Mouse (Mus musculus): ENCODE data around the gene Wnk1.
"Not testable (repeated sequence)": the region's sequence is repeated elsewhere in the genome, so short reads cannot be mapped to it uniquely, and the experiment has no call there.

Gene Wnk1

DNA sequence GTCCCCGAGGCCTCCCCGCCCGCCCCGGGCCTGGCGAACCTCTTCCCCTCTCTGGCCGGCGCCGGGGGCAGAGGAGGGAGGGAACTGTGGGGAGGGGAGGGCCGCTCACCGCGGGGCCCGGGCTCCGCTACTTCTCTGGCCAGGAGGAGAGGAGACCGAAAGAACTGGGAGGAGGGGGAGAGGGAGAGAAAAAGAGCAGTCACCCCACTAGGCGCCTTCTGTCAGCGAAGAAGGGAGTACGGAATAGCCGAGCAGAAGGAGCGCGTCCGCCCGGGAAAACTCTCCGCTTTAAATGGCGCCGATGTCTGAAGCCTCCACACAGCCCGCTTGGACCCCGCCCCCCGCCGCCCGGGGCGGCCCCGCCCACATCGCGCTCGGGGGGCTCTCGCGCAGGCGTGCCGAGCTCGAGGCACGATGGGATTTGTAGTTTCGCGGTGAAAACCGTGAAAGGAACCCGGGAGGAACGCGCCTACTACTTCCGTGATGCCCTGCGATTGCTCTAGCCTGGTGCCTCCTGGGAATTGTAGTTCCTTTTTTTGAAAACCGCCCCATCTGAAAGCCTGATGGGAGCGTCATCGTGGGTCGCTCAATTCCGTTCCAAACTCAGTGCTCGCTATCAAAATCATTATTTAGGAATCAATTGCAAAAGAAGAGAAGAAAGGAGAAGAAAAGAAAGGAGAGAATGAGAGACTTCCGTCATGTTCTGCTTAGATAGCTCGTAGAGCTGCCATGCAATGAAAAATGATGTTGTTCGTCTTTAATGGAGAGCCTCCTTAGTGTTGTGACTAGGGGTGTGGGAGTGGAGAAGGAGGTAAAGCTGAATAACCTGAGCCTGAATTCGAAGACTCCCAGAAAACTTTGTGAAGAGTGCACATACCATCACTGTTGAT, at the start of gene Wnk1:
TSS of gene Wnk1 (minus strand) at position 307 of the 890 bp plus-strand sequence.
- DNase-seq (ENCODE audit: low spot score) = peak; percentile 98

DNA sequence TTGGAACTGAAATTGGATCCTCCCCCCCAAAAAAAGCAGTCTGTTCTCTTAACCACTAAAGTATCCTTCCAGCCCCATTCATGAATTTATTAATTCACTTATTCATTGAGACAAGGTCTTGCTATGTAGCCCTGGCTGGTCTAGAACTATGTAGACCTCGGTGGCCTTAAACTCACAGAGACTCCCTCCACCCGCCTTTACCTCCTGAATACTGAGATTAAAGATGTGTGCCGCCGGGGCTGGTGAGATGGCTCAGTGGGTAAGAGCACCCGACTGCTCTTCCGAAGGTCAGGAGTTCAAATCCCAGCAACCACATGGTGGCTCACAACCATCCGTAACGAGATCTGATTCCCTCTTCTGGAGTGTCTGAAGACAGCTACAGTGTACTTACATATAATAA, 48.6 kb upstream of the Wnk1 start:
- not testable (repeated sequence) for DNase-seq (ENCODE audit: low spot score)

DNA sequence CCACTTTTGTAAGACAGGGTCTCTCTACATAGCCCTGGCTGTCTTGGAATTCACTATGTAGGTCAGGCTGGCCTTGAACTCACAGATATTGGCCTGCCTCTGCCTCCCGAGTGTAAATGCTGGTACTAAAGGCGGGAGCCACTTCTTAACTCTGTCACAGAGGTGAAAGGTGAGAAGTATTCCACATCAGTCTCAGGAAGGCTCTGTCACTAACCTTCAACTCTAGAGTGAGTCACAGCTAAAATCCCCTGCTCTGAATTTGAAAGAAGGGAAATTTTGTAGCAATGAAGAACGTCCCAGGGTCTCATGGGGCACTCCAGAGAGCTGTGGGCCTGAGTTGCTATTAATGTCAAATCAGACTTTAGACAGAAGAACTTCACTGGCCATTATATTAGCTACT, 47.4 kb upstream of the Wnk1 start:
- no peak for DNase-seq (ENCODE audit: low spot score)

GRCm38 (mm10) chr6:120084983-120085382, 46.5 kb upstream of the Wnk1 start:
- DNase-seq (ENCODE audit: low spot score) = no peak

DNA sequence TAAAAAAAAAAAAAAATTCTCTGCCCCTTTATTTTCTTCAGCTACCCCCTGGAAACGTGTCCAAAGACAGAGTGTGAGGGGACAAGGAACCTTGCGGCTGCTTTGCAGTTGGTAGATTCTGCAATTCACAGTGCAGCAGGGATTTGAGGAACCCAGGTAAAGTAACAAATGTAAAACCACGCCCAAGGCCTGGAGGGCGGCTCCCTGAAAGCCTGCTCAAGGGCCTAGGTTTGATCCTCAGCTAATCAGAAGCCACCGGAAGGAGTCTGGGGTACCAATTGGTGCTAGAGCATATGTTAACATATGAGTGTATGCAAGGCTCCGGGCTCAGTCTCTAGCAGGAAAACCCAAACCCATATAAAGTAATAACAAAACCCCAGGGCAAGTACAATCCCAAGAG, 45.0 kb upstream of the Wnk1 start:
- no peak for DNase-seq (ENCODE audit: low spot score)

- no peak for DNase-seq (ENCODE audit: low spot score)
These were observed 44.5 kb upstream of the Wnk1 start for GRCm38 (mm10) chr6:120082951-120083411.

DNA sequence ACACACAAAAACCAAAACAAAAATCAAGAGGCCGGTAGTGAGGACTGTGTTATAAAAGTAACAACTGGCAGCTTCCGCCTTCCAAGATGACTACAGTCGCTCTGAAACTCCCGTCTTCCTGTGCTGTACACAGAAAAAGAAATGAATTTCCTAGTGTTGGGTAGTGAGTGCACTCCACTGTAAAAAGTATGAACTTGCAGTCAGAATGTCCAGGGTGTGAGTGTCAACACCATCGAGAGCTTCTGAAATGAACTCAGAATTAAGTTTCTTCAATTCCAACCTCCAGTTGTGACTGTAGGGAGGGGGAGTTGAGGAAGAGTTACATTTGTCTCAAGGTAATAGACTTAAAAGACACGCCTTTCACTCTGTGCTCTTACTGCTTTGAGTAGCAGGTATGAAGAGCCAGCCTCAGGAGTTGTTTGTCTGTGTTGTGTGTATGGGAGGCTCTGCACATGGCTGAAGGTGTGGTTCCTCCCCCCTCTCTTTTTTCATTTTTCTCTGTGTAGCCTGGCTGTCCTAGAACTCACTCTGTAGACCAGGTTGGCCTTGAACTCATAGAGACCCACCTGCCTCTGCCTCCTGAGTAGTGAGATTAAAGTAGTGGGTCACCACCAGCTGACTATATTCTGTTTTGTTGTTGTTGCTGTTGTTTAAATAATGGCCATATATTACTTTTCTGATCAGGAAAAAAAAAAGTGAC, 43.9 kb upstream of the Wnk1 start:
- DNase-seq (ENCODE audit: low spot score) = no peak

DNA sequence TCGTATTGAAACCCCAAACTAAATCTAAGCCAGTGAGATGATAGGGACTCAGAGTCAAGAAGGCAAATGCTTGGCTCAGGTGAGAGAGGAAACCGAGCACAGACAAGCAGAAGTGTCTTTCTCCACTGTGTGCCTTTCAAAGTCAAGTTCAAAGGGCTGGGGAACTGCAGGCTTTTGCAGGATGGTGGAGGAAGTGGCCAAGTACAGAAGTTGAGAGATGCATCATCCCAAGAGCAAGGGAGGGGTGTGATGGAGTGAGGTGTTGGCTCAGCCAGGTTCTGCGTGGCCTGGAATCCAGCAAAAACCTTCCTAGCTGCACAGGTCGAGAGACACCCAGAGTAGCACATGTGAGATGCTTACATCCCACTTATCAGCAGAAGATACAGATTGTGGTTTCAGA, 43.0 kb upstream of the Wnk1 start:
- no peak for DNase-seq (ENCODE audit: low spot score)

GRCm38 (mm10) chr6:120079547-120079946, 41.1 kb upstream of the Wnk1 start:
- no peak for DNase-seq (ENCODE audit: low spot score)

DNA sequence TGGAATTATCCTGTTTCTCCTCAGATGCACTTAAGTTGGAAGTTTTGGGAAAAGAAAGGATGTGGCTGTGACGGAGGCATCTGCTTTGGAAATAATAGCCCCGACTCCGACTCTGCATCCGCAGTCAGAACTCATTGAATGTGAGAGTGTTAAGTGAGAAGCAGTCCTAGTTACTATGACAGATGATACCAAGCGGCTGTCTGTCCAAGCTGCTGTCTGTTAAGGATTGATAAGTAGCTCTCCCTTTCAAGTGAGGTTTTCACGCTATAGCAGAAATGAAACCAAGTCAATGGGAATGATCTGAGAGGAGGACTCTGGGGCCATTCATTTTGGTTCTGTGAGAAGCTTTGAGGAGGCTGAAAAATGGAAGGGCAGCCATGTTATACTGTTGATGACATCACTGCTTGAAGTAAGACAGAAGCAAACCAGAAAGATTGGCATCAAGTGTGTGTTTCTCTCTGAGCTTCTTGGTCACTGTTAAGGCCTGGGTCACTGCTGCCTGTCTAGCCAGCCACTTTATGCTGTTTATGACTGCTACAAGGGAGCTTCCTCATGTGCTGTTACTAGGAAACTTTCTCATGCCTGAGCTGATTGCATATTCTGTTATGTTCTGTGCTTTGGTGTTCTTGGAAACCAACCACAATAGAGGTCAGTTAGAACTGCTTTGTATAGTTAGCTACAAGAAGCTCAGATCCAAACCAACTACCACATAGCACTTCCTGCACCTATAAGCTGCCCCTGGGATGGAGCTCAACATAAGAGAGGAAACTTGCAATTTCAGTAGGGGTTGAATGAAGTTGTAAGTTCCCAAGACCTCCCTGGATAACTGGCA, 38.4 kb upstream of the Wnk1 start:
- DNase-seq (ENCODE audit: low spot score) = no peak

GRCm38 (mm10) chr6:120072630-120073029, 34.2 kb upstream of the Wnk1 start:
- no peak for DNase-seq (ENCODE audit: low spot score)

GRCm38 (mm10) chr6:120069546-120069945, 31.1 kb upstream of the Wnk1 start:
- no peak for DNase-seq (ENCODE audit: low spot score)

DNA sequence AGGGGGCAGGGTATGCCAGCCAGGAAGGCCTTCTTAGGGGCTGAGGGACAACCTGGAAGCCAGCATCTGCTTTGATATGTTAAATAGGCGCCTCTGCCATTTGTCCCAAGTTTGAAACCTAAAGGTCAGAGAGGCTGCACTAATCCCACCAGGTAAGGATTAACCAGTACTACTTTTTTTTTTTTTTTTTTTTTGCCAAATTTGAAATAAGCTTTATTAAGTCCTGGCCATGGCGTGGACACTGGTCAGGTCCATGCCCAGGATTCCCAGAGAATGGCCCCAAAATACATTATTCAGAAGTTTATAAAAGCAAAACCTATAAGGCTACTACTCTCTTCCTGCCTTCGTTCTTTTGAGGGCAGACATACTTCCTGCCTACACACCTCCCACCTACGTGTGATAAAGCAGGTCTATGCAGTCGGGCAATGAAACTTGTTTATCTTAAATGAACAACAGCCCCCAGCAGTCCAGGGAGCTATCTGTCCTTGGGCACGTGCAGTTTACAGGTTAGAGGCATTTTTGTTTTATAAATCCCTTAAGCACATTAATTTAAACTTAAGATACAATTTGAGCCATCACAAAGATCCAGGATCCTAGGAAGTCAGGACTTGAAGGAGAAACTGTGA, 27.2 kb upstream of the Wnk1 start:
- no peak for DNase-seq (ENCODE audit: low spot score)

- DNase-seq (ENCODE audit: low spot score) = no peak
These were observed 26.2 kb upstream of the Wnk1 start for GRCm38 (mm10) chr6:120064627-120065026.

DNA sequence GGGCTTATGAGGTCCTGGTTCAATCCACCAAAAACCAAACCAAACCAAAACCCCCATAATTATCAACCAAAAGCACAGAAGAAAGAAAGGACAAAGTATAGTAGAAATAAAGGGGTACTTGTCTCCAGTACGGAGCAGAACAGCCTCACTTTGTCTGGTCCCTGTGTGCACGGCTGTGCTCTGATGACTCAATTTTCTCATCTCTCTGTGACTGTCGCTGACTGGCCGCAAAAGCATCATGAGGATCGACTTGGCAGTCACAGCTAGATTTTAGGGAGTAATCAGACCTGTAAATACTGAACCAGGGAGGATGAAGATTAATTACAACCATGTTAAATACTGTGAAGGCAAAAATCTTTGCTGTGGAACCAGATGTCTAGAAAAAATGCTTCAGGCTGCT, 24.5 kb upstream of the Wnk1 start:
- DNase-seq (ENCODE audit: low spot score) = no peak

- DNase-seq (ENCODE audit: low spot score) = no peak
These were observed 17.4 kb upstream of the Wnk1 start for GRCm38 (mm10) chr6:120055666-120056540.

DNA sequence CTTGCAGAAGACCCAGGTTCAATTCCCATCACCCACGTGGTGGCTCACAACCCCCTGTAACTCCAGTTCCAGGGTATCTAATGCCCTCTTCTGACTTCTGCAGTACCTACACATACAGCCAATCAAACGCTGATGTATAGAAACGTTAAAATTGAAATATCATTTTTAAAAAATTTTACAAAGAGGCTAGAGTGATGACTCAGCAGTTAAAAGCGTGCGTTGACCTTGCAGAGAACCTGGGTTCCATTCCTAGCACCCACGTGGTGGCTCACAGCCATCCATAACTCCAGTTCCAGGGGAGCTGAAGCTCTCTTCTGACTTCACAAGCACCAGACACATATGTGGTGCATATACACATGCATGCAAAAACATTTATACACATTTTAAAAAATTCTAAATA, 15.9 kb upstream of the Wnk1 start:
- no peak for DNase-seq (ENCODE audit: low spot score)

DNA sequence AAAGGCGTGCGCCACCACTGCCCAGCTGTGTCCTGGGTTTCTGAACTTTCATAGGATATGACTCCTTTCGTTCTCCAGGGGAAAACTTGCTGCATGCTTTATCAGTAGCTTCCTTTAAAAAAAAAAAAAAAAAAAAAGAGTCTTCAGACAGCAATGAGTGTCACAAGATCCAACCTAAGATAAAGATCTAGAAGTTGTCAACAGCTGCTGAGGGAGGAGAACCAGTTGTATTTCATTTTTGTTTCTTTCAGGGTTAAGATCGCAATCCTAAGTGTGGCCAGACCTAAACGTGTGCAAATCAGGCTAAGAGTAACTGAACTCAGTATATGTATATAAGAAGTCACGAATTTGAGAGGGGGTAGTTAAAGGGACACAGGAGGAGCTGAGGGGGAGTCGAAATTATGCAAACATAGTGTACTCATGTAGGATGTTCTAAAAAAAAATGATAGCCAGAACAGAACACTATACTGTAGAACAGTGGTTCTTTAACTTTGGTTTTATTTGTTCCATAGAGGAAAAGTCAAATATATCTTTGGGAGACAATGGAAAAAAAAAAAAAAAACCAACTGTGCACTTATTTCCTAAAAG, 9.3 kb upstream of the Wnk1 start:
- DNase-seq (ENCODE audit: low spot score) = peak; percentile 24

DNA sequence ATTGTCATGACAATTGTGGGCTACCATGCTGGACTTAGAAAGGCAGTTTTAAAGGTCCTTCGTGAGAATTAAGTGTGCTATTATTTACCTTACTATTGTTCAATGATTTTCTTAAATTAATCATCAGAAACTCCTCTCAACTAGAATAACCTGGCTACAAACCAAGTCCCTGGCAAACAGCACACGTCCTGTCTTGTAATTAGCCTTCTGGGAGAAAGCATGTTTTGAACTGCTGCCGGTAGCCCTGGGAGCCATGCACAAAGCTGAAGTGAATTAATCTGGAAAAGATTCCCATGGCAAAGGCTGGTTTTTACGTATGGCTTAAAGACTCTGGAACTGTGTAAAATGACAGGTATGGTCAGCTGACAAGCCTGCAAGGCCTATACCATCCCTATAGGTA, 6.9 kb upstream of the Wnk1 start:
- no peak for DNase-seq (ENCODE audit: low spot score)

DNA sequence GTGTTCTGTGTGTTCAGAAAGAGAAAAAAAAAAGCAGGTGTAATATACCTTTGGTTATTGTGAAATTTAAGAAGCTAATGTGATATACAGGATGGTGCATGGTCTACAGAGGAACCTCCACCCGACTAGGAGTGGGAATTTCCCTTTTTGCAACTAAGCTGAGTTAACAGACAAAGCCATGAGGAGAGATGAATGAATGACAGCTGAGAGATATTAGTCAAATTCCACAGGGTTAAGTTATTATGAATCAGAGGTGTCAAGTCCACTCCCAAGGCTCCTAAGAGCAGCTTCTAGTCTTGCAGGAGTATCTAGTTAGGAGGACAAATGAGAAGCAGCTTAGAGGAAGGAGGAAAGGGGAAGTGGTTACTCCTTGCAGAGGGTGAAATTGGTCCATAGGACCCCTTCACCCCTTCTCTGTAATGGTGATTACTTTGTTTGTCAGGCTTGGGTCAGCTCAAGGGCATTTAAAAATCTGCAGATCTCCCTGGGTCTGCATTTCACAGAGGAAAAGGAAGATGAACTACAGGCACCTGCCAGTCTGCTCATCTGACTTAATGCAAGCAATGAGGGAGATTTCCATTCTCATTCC, 4.3 kb upstream of the Wnk1 start:
- DNase-seq (ENCODE audit: low spot score) = no peak
